Mouse (Mus musculus) spleen, adult 2 months (tissue): Measurements from ENCODE around the gene Cped1.

Experiments used
- CTCF ChIP-seq: fragments of 200-500 bp; IDR thresholded peaks from 2 replicates; pipeline ENCODE4 v1.5.1; 2011; ENCODE audit warnings: mild to moderate bottlenecking, inconsistent platforms; ENCODE audit not compliant: insufficient read depth, insufficient read length, insufficient replicate concordance; ENCODE audit errors: extremely low read depth
- POLR2A ChIP-seq: fragments of 200-500 bp; IDR thresholded peaks from 2 replicates; pipeline ENCODE4 v1.6.1; 2011; ENCODE audit warnings: low read depth, low read length, inconsistent platforms

DNA sequence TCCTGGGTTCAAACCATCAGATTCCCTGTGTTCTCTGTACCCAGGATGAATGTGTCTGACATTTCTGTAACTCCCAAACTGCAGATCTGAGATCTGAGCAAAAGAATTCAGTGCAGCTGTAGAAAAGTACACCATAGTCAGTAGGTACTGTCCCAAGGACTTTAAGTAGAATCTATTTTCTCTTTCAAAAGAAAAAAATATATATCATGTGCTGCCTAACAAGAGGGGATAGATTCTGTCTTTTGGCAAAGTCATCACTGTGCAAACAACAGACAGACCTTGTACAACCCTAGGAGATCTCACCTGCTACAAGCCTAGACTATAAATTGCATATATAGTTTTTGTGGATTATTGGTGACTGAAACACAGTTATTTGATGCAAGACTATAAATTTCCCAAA, 283.0 kb downstream of the Cped1 start:
- TF ChIP-seq POLR2A (no peak), CTCF (no peak)
